Mouse (Mus musculus) A20 (cell line): ENCODE data around the gene Ints12.
A peak's percentile ranks its signal among the peaks of the same experiment; 100 is the strongest.

Experiments
- DNase-seq: peaks from one replicate; pipeline ENCODE4 v3.0.0-alpha.2; 2011; ENCODE audit warnings: low read depth, low spot score

The Ints12 gene

DNA sequence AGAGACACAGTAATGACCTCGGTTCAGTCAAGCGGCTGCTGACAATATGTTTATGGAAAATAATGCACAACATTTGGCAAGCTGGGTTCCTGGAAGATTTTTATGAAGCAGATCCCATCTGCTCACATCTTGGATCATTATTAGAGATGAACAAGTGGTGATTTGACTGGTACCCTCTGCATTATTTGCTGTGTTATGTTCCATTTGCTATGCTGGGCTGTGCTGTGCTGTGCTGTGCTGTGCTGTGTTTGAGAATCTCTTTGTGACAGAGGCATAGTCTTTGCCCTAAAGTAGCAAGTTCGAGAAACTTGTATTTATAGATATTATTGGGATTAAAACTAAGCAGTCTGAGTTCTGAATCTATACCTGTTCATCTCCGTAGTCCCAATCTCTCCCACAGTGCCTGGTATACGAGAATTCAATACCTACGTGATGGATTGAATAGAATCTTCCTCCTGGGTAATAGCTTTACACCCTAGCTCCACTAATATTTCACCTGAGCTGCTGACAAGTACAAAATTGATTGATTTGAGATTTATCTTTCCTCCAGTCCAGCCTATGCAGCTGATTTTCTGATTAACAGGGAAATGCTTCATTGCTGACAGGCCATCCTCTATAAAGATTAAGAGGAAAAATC is 53.0 kb downstream of the Ints12 start:
- no peak for DNase-seq

DNA sequence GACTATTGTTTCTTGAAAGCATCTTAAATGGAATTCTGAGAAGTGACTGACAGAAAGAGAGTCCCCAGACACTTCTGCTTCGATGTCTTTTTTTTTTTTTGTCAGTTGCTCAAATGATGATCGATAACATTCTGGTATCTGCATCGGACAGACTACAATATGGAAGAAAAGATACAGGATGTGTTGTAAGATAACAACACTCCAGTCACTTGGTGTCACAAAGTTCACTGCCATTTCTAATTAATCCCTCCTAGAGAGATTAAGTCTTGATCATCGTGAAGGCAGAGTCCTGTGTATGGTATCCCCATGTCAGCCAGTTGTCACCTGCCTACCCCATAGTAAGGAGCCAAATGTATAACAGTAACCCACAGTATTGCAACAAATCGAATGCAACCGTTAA is 60.0 kb downstream of the Ints12 start:
- no peak for DNase-seq

DNA sequence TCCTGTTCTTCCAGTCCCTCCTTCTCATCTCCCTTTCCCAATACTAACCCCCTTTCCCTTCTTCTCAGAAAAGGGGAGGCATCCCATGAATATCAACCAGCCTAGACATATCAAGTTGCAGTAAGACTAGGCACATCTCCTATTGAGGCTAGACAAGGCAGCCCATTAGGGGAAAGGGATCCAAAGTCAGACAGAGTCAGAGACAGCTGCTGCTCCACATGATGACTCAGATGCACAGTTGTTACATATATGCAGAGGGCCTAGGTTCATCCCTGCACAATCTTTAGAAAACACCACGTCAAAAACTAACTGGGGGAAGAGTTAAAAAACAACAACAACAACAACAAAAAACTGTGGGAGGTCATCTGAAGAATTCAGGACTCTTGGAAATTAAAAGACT is 61.2 kb downstream of the Ints12 start:
- DNase-seq, result no peak

DNA sequence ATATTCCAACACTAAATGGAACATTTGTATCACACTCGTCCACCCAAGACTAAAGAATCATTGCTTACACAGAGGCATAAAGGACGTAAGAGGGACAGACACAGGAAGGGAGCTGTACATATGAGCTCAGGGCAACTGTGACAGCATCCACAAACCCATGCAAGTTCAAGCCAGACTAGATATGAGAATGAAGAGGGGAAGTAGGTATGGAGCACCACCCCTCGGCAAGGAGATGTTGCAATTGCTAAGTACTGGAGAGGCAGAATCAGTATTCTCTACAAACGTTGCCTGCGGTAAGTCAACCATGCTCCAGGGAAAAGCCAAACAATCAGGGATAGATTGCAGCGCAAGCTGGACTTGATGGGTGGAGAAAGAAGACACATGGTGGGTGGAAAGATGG is 62.0 kb downstream of the Ints12 start:
- DNase-seq, result peak; percentile 18

DNA sequence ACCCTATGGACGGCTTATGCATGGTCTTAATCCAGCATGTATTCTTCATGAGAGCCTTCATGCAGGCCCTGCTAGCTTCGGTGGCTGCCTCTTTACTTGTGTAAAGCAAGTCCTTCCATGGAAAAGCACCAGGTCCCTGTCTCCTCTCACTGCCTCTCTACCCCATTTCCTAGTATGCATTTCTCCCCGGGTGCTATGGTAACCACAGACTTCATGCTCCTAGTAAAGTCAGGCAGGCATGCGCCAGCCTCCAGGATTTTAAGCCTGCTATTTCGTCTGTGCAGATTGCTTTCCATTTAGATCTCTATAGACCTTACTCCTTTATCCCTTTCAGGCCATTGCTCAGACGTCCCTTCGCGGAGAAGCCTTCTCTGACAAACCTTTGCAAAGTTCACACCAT is 63.0 kb downstream of the Ints12 start:
- DNase-seq, result no peak

DNA sequence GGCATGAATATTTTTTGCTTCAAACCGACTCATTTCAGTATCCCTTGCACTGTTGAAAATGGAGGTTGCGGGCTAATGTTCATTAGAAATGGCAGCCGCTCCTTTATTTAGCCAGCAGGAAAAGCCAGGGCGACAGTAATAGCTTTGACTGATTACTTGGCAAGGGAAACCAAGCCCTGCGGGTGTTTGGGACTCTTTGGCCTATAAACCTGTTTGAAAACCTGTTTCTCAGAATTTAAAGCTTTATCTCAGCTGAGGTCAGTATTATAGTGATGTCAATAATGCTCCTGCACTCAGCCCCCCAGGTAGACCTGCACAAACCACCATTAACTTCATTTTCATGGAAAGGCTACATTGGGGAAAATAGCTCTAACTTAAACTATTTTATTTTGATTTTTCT is 66.6 kb downstream of the Ints12 start:
- DNase-seq, result no peak
